Mouse (Mus musculus): ENCODE data around the gene Soga1. TPM values are rescaled to one million over a fixed set of nuclear protein-coding genes. Genes with fewer than 3 reads are reported as not detected.

Gene Soga1
- 0.85 and 1.2 TPM in 2 replicates for polyA plus RNA-seq (2012; rRNA removed)

DNA sequence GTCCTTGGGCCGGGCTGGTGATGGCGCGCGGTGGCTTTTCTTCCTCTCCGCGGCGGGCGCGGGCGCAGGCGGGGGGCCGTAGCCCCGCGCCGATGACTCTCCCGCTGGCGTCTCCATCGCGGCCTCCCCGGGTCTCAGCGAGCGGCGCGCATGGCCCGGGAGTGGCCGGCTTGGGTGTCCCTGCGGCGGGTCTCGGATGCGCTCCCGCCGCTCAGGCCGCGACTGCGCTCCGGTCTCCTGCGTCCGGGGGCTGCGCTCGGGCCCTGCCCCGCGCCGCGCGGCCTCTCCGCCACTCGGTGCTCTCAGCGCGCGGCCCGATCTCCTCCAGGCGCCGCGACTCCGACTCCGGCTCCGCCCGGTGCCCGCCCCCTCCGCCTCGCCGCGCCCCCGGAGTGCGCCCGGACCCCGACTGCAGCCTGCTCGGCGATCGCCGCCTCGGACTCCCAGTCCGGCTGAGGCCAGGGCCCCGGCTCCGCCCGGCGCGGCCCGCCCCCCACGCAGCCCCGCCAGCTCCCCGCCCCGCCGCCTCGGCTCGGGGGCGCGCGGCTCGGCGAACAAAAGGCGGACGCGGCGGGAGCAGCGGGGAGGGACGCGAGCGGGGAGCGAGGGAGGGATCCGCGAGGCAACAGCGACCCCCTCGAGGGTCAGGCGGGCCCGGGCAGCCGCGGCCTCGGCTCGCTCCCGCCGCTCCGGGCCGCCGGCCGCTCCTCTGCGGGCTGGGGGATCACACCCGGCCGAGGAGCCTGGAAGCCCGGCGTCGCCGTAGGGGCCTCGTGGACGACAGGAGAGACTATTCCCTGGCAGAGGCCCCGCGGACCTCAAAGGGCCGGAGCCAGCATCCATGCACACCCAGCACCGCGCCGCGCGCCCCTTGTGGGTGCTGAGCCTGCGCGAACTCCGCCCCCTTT is at the start of gene Soga1:
Gene Soga1, minus strand, starts transcription at position 462 of the 908 bp plus-strand sequence.

DNA sequence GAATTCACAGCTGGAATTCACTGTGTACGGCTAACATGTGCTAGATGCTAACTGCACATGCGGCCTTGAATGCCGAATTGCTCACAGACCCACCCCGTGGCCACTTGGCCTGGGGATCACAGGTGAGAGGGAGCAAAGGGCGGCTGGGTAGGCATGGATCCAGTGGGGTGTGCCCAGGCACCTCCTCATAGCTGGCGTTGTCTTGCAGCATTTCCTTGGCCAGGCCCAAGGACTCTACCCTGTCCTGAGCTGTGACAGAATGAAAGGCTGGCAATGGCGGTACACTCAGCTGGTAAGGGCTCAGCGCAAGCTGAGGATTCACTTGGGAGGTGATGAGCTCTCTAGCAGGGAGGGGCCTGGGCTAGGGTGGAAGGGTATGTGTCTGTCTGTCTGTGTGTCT is 7.7 kb upstream of the Soga1 start, which contains the start of gene Tldc2:
Gene Tldc2, plus strand, starts transcription at position 260 of the 400 bp plus-strand sequence.

DNA sequence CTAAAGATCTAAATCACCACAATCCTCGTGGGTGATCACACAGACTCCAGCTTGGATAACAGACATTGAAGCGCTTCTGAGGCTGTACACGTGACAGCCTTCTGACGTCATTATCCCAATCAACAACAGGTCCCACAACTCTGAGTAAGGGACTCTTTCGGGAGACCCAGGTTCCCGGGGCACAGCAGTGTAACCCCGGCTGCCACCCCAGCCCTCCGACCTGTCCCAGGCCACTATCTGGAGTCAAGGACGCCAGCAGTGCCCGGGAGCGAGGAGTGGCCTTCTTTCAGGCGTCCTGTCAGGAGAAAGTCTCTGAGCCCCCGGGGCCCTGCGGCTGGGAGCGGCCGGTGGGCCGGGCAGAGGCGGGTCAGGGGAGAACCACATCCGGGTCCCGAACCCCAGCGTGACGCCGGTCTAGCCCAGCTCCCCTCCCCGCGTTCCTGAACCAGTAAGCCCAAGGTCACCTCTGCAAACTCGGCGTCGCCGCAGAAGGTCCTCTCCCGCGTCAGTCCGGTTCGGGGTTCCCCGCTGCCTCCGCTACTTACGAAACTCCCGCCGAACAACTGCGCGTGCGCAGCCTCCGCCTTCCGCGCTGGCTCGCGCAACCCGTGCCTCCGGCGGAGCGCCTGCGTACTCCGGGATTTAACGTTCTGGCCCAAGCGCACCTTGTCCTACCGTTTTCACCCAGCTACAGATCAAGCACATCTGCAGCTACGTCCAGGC is 72.4 kb downstream of the Soga1 start, which contains the start of gene Dsn1:
Gene Dsn1, minus strand, starts transcription at position 644 of the 723 bp plus-strand sequence.

DNA sequence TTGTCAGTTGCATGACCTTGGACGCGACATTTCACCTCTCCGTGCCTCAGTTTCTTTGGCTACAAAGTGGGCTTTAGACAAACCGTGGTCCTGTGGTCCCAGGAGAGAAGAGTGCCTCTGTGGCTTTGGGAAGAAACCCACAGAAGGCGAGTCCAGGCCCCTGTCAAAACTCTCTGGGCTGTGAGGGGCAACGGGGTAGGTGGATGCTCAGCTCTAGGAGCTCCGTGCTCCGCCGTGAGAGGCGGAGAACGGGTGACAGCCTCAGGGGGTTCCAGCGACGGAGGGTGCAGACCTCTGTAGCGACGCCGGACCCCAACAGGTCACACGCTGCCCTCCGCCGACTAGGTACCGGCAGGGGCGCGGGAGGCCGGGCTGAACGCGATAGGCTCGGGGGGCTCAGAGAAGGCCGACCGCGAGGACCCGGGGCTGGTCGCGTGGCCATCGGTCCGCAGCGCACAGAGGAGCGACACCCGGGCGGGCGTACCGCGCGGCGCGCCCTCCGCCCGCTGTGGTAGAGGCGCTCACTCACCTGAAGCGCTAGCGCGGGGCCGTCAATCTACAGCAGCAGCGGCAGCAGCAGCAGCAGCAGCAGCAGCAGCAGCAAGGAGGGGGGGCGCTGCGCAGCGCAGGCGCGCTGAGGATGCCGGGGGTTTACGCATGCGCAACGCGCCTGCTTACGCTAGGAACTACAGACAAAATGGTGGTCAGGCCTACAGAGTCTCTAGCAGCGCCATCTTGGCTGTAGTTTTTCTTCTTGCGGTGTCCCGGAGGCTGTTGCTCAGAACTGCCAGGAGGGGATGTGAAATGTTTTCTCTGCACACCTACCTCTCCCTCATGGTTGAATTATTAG is 87.4 kb downstream of the Soga1 start, which contains the start of gene Ndrg3:
Gene Ndrg3, minus strand, starts transcription at position 587 of the 850 bp plus-strand sequence.

Other genes with a start within 250 kb of the Soga1 start
- 5.0 and 5.6 TPM in 2 replicates for gene Tgif2, start 239.2 kb downstream of the Soga1 start, polyA plus RNA-seq (2012; rRNA removed)
- gene 4930518I15Rik, start 221.3 kb downstream of the Soga1 start, polyA plus RNA-seq (2012; rRNA removed) = 0.85 and 0.87 TPM in 2 replicates
- 90.7 and 94.2 TPM in 2 replicates for gene Rab5if, start 216.1 kb downstream of the Soga1 start, polyA plus RNA-seq (2012; rRNA removed)
- 0.95 and 1.0 TPM in 2 replicates for gene Sla2, start 192.1 kb downstream of the Soga1 start, polyA plus RNA-seq (2012; rRNA removed)
- 16.9 and 17.5 TPM in 2 replicates for gene Ndrg3, start 87.2 kb downstream of the Soga1 start, polyA plus RNA-seq (2012; rRNA removed)
- 11.0 and 11.5 TPM in 2 replicates for gene Dsn1, start 72.1 kb downstream of the Soga1 start, polyA plus RNA-seq (2012; rRNA removed)
- gene Tldc2, start 7.8 kb upstream of the Soga1 start, polyA plus RNA-seq (2012; rRNA removed) = not detected in 2 replicates
- gene Samhd1, start 56.0 kb upstream of the Soga1 start, polyA plus RNA-seq (2012; rRNA removed) = 18.8 and 20.4 TPM in 2 replicates
- gene Rbl1, start 125.3 kb upstream of the Soga1 start, polyA plus RNA-seq (2012; rRNA removed) = 7.8 and 8.0 TPM in 2 replicates
- 102 and 109 TPM in 2 replicates for gene Rpn2, start 199.8 kb upstream of the Soga1 start, polyA plus RNA-seq (2012; rRNA removed)
- 0.10 TPM in 2 replicates for gene Mroh8, start 200.3 kb upstream of the Soga1 start, polyA plus RNA-seq (2012; rRNA removed)

All from liver, embryonic 18 days (tissue).